Mouse (Mus musculus): Measurements from ENCODE around the gene Nipal3. TPM values are rescaled to one million over a fixed set of nuclear protein-coding genes. Genes with fewer than 3 reads are reported as not detected.

The Nipal3 gene
- total and polyA plus RNA-seq, 3 experiments = 13.7 to 15.1 (median 13.9) TPM

- H3K9me3 ChIP-seq (replicated peaks) = peaks cover 7% of the 10 kb centered on the region
- no peaks in the 10 kb centered on the region for H3K4me1 ChIP-seq (ENCODE audit: insufficient read depth, low read depth, low read length)
- ATAC-seq (ENCODE audit: extremely low read depth, insufficient number of reproducible peaks, low FRiP score, poor library complexity, severe bottlenecking) = no peak
- no peak for DNase-seq (ENCODE audit: low spot score)
- TF ChIP-seq TAL1 (conservative IDR thresholded peaks at IDR 0.05; ENCODE audit: low read depth, low read length) (no peak), CTCF (IDR thresholded peaks at IDR 0.05; ENCODE audit: low read depth, low read length) (no peak), POLR2AphosphoS5 (IDR thresholded peaks at IDR 0.05; ENCODE audit: insufficient replicate concordance, low read depth, low read length) (no peak), GATA1 (IDR thresholded peaks at IDR 0.05; ENCODE audit: borderline replicate concordance, low read length) (no peak), GATA2 (IDR thresholded peaks at IDR 0.05; ENCODE audit: borderline replicate concordance, low read depth, low read length) (no peak)
- no peak overlapping the region for H3K4me3 ChIP-seq (ENCODE audit: low read depth, low read length)
- H3K27me3 ChIP-seq (ENCODE audit: insufficient read depth, low read length) = peaks cover 6% of the 10 kb centered on the region; the same call in 1 of the 2 replicates
- H3K36me3 ChIP-seq (replicated peaks) = no peaks in the 10 kb centered on the region
These were observed 37.2 kb upstream of the Nipal3 start for GRCm38 (mm10) chr4:135531771-135532613.

DNA sequence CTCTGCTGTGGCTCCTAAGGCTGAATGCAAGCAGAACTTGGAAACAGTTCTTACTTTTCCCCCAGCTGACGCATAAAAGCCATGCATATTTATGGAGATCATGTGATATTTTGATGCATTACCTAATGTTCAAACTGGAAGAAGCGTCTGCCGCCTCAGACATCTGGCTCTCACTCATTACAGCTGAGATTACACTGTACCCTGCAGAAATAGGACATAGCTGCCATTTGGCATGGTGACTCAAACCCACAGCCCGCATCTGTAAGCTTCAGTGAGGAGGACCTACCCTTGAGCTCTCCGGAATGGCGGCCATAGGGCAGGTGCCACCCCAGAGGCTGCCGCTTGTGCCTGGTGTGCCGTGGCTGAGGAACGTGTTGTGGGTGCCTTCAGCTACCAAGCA lies 36.4 kb upstream of the Nipal3 start:
- no peak overlapping the region for H3K4me3 ChIP-seq (ENCODE audit: low read depth, low read length)
- ATAC-seq (ENCODE audit: extremely low read depth, insufficient number of reproducible peaks, low FRiP score, poor library complexity, severe bottlenecking) = no peak
- peaks cover 7% of the 10 kb centered on the region for H3K9me3 ChIP-seq (replicated peaks)
- TF ChIP-seq TAL1 (conservative IDR thresholded peaks at IDR 0.05; ENCODE audit: low read depth, low read length) (no peak), GATA1 (IDR thresholded peaks at IDR 0.05; ENCODE audit: borderline replicate concordance, low read length) (no peak), CTCF (IDR thresholded peaks at IDR 0.05; ENCODE audit: low read depth, low read length) (no peak), GATA2 (IDR thresholded peaks at IDR 0.05; ENCODE audit: borderline replicate concordance, low read depth, low read length) (no peak), POLR2AphosphoS5 (IDR thresholded peaks at IDR 0.05; ENCODE audit: insufficient replicate concordance, low read depth, low read length) (no peak)
- H3K4me1 ChIP-seq (ENCODE audit: insufficient read depth, low read depth, low read length) = no peaks in the 10 kb centered on the region
- no peaks in the 10 kb centered on the region for H3K36me3 ChIP-seq (replicated peaks)
- no peak for DNase-seq (ENCODE audit: low spot score)
- peaks cover under 1% of the 10 kb centered on the region; the same call in 1 of the 2 replicates for H3K27me3 ChIP-seq (ENCODE audit: insufficient read depth, low read length)

- no peaks in the 10 kb centered on the region for H3K36me3 ChIP-seq (replicated peaks)
- H3K4me3 ChIP-seq (ENCODE audit: low read depth, low read length) = no peak overlapping the region
- TF ChIP-seq POLR2AphosphoS5 (IDR thresholded peaks at IDR 0.05; ENCODE audit: insufficient replicate concordance, low read depth, low read length) (no peak), GATA1 (IDR thresholded peaks at IDR 0.05; ENCODE audit: borderline replicate concordance, low read length) (no peak), TAL1 (conservative IDR thresholded peaks at IDR 0.05; ENCODE audit: low read depth, low read length) (no peak), GATA2 (IDR thresholded peaks at IDR 0.05; ENCODE audit: borderline replicate concordance, low read depth, low read length) (no peak)
- H3K27me3 ChIP-seq (ENCODE audit: insufficient read depth, low read length) = peaks cover 2% of the 10 kb centered on the region; the same call in 1 of the 2 replicates
- H3K9me3 ChIP-seq (replicated peaks) = peaks cover 7% of the 10 kb centered on the region
- ATAC-seq (ENCODE audit: extremely low read depth, insufficient number of reproducible peaks, low FRiP score, poor library complexity, severe bottlenecking) (no peak), DNase-seq (ENCODE audit: low spot score) (no peak)
- no peaks in the 10 kb centered on the region for H3K4me1 ChIP-seq (ENCODE audit: insufficient read depth, low read depth, low read length)
These were observed 35.4 kb upstream of the Nipal3 start for GRCm38 (mm10) chr4:135530270-135530669.

DNA sequence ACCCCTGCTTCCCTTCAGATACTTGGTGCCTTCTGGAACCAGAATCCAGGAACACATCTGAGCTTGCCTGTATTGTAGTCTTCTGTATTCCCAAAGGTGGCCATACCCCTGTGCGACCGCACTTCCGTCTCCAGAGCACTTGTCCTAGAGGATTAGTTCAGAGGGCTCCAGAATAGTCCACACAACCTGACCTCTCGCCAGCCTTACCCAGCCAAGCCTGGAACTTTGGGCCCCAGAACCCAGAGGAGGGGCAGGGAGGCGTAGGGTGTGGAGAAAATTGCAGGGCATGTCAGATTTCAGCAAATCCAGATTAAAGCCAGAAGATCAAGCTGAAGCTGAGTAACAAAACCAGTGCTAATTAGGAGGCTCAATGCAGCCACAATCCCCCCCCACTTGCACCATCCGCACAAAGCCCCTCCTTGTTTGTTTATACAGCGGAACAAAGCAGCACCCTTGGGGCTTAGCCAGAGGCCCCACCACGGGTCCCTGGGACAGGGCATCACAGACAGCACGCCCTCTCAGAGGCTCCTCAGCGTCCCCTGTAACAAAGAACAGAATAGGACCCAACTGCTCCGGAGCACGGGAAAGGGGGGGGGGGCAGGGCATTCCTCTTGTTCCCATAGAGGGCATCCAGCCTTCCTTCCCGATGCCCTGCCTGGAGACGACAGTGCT lies 31.3 kb upstream of the Nipal3 start:
- ATAC-seq (ENCODE audit: extremely low read depth, insufficient number of reproducible peaks, low FRiP score, poor library complexity, severe bottlenecking) (no peak), DNase-seq (ENCODE audit: low spot score) (no peak)
- H3K9me3 ChIP-seq (replicated peaks) = peaks cover 7% of the 10 kb centered on the region
- TF ChIP-seq TAL1 (conservative IDR thresholded peaks at IDR 0.05; ENCODE audit: low read depth, low read length) (no peak), GATA2 (IDR thresholded peaks at IDR 0.05; ENCODE audit: borderline replicate concordance, low read depth, low read length) (no peak), GATA1 (IDR thresholded peaks at IDR 0.05; ENCODE audit: borderline replicate concordance, low read length) (no peak), CTCF (IDR thresholded peaks at IDR 0.05; ENCODE audit: low read depth, low read length) (no peak)
- peaks cover 9% of the 10 kb centered on the region; the same call in 1 of the 2 replicates for H3K27me3 ChIP-seq (ENCODE audit: insufficient read depth, low read length)
- no peaks in the 10 kb centered on the region for H3K4me1 ChIP-seq (ENCODE audit: insufficient read depth, low read depth, low read length)
- no peak overlapping the region for H3K4me3 ChIP-seq (ENCODE audit: low read depth, low read length)
- no peaks in the 10 kb centered on the region for H3K36me3 ChIP-seq (replicated peaks)

DNA sequence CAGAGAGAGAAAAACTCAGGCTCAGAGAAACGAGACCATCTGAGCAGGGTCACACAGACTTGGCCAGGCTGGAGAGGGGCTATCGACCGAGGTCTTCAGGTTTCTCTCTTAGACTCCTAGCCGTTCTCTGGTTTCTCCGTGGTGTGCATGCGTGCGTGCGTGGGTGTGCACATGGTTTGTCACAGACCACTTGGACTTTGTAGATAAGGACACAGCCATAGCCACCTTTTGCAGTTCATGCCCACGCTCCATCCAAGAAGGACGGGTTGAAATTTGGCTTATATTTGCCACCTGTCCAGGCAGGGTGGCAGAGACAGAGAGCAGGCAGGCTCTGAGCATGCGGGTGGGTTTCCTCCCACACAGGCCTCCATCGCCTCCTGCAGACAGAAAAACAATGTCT lies 30.2 kb upstream of the Nipal3 start:
- TF ChIP-seq CTCF (IDR thresholded peaks at IDR 0.05; ENCODE audit: low read depth, low read length) = no peak
- no peak for DNase-seq (ENCODE audit: low spot score)
- ATAC-seq (ENCODE audit: extremely low read depth, insufficient number of reproducible peaks, low FRiP score, poor library complexity, severe bottlenecking) = no peak
- Histone ChIP-seq H3K36me3 (replicated peaks) (no peaks in the 10 kb centered on the region), H3K4me1 (ENCODE audit: insufficient read depth, low read depth, low read length) (no peaks in the 10 kb centered on the region), H3K9me3 (replicated peaks) (no peaks in the 10 kb centered on the region), H3K4me3 (ENCODE audit: low read depth, low read length) (no peak overlapping the region), H3K27me3 (ENCODE audit: insufficient read depth, low read length) (peaks cover 11% of the 10 kb centered on the region; the same call in 1 of the 2 replicates)

DNA sequence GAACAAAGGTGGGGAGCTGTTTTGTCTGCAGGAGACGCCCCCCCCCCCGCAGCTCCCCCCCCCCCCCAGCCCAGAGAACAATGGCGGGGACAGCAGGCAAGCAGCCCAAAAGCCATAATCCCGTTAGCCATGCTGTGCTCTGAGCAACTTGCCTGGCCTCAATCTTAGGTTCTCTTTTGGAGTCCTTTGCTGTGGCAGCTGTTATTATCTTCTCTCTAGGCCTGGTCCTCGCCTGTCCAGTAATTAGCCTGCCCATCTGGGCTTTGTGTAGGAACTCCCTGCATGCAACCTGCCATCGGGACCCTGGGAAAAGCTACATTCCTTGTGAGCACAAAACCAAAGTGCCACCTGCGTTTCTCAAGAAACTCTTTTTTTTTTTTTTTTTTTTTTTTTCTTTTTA lies 29.1 kb upstream of the Nipal3 start:
- peaks cover 11% of the 10 kb centered on the region; the same call in 1 of the 2 replicates for H3K27me3 ChIP-seq (ENCODE audit: insufficient read depth, low read length)
- H3K4me3 ChIP-seq (ENCODE audit: low read depth, low read length) = no peak overlapping the region
- TF ChIP-seq GATA1 (IDR thresholded peaks at IDR 0.05; ENCODE audit: borderline replicate concordance, low read length) (no peak), GATA2 (IDR thresholded peaks at IDR 0.05; ENCODE audit: borderline replicate concordance, low read depth, low read length) (no peak), POLR2AphosphoS5 (IDR thresholded peaks at IDR 0.05; ENCODE audit: insufficient replicate concordance, low read depth, low read length) (no peak), CTCF (IDR thresholded peaks at IDR 0.05; ENCODE audit: low read depth, low read length) (no peak)
- H3K4me1 ChIP-seq (ENCODE audit: insufficient read depth, low read depth, low read length) = no peaks in the 10 kb centered on the region
- ATAC-seq (ENCODE audit: extremely low read depth, insufficient number of reproducible peaks, low FRiP score, poor library complexity, severe bottlenecking) = no peak
- H3K9me3 ChIP-seq (replicated peaks) = no peaks in the 10 kb centered on the region
- no peak for DNase-seq (ENCODE audit: low spot score)
- H3K36me3 ChIP-seq (replicated peaks) = no peaks in the 10 kb centered on the region
